Mouse (Mus musculus) ES-Bruce4 (cell line): ENCODE measurements at regions not wholly inside any gene's neighbourhood (a gene's known extent, or its start where the extent isn't known, plus 50 kb on each side); places are given as distances from the start of the nearest gene placed in this dataset.

Source experiments
- H3K27ac ChIP-seq: 2 replicates; pipeline ENCODE4 v1.5.1; 2012; ENCODE audit warnings: low read length, inconsistent platforms; ENCODE audit not compliant: insufficient read depth
- H3K27me3 ChIP-seq: 2 replicates; pipeline ENCODE4 v1.6.1; 2012; ENCODE audit warnings: mild to moderate bottlenecking, low read length, inconsistent platforms; ENCODE audit not compliant: control insufficient read depth, poor library complexity, insufficient read depth, severe bottlenecking
- H3K36me3 ChIP-seq: 2 replicates; pipeline ENCODE4 v1.6.1; 2012; ENCODE audit warnings: inconsistent platforms, mild to moderate bottlenecking, low read length, moderate library complexity; ENCODE audit not compliant: control insufficient read depth, poor library complexity, insufficient read depth, severe bottlenecking
- H3K4me1 ChIP-seq: one replicate; pipeline ENCODE4 v1.8.1; 2011; ENCODE audit warnings: low read length; ENCODE audit not compliant: control insufficient read depth, insufficient read depth
- H3K4me3 ChIP-seq: 2 replicates; pipeline ENCODE4 v1.5.1; 2011; ENCODE audit warnings: low read depth, mild to moderate bottlenecking, low read length
- H3K9ac ChIP-seq: 2 replicates; pipeline ENCODE4 v1.6.1; 2012; ENCODE audit warnings: low read depth, mild to moderate bottlenecking, inconsistent platforms; ENCODE audit not compliant: poor library complexity, severe bottlenecking
- H3K9me3 ChIP-seq: replicated peaks from 2 replicates; pipeline ENCODE4 v1.6.1; 2012; ENCODE audit warnings: mild to moderate bottlenecking, low read length, inconsistent platforms; ENCODE audit not compliant: control insufficient read depth, poor library complexity, insufficient read depth, severe bottlenecking
- CTCF ChIP-seq: IDR thresholded peaks from one replicate; pipeline ENCODE4 v1.8.1; 2011; ENCODE audit warnings: low read depth, low read length
- EP300 ChIP-seq: IDR thresholded peaks from 2 replicates; pipeline ENCODE4 v1.6.1; 2011; ENCODE audit warnings: low read depth, low read length; ENCODE audit not compliant: insufficient read depth
- POLR2A ChIP-seq: IDR thresholded peaks from one replicate; pipeline ENCODE4 v1.8.1; 2011; ENCODE audit warnings: low read length; ENCODE audit not compliant: insufficient read depth

GRCm38 (mm10) chr11:84627685-84628084 is 102.3 kb upstream of the Lhx1 start:
- H3K27ac ChIP-seq, result no peak overlapping the region

DNA sequence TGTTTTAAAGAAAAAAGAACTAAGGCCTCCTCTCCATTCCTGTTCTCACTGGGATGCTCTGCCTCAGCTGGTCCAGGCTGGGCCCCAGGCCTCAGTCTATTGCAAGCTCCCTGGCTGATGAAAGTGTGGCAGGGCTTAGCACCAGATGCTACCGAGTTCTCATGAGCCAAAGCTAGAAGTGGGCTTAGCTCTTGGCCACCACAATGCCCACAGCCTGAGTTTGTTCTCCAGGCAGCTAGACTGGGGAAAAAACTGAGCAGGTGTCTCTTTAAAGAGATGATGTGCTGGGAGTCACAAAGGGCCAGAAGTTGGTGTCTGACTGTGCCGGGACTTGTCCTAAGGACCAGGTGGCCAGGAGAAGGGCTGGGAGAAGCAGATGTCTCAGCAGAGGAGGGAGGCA is 101.9 kb upstream of the Lhx1 start:
- no peak for TF ChIP-seq CTCF
- no peak for TF ChIP-seq POLR2A
- TF ChIP-seq EP300, result no peak
- no peak overlapping the region for H3K9ac ChIP-seq
- H3K4me1 ChIP-seq, result no peaks in the 10 kb centered on the region
- H3K9me3 ChIP-seq, result no peaks in the 10 kb centered on the region
- H3K27ac ChIP-seq, result no peak overlapping the region
- H3K4me3 ChIP-seq, result no peak overlapping the region
- H3K27me3 ChIP-seq, result no peaks in the 10 kb centered on the region
- H3K36me3 ChIP-seq, result no peaks in the 10 kb centered on the region

More at GRCm38 (mm10) chr11:84627685-84628084, 102.3 kb upstream of the Lhx1 start:
- Histone ChIP-seq H3K9ac (no peak overlapping the region), H3K27me3 (no peaks in the 10 kb centered on the region), H3K9me3 (no peaks in the 10 kb centered on the region), H3K4me1 (no peaks in the 10 kb centered on the region), H3K4me3 (no peak overlapping the region), H3K36me3 (no peaks in the 10 kb centered on the region)
- TF ChIP-seq CTCF, result no peak
- TF ChIP-seq EP300, result no peak
- no peak for TF ChIP-seq POLR2A

DNA sequence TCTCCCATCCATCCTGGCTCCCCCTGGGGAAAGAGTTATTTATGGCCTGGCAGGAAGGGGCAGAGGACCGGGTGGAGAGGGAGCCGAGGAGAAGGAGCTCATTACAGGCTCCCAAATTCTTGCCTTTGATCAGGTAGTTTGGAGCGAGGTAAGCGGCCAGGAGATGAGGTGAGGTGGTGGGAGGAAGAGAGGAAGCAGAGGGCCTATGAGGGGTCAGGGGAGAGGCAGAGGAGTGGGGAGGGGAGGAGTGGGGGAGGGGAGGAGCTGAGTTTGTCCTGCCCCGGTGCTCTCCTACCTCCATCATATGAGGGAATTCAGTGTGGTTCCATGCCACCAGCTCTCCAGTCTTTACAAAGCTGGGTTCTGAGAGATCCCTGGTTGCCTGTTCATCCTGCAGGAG is 98.8 kb upstream of the Lhx1 start:
- TF ChIP-seq POLR2A (no peak), CTCF (no peak), EP300 (no peak)

DNA sequence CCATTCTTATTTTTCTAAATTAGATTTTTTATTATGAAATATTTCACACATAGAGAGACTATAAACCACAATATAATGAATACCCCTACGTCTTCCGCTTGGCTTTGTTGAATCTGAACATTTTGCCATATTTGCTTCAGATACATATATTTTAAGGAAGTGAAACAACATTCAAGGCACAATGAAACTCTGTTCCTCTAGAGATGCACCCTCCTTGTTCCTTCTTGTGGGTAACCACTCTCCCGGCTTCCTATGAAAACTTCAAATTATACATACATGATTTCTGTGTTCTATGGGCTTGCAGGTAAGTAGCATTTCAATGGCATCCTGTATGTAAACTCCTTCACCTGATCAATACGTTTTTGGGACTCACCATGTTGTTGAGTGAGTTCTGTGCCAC is 94.4 kb upstream of the Lhx1 start:
- no peak for TF ChIP-seq EP300
- no peak for TF ChIP-seq POLR2A
- Histone ChIP-seq H3K4me1 (no peaks in the 10 kb centered on the region), H3K9me3 (no peaks in the 10 kb centered on the region), H3K27me3 (no peaks in the 10 kb centered on the region), H3K4me3 (no peak overlapping the region), H3K9ac (no peak overlapping the region), H3K27ac (no peak overlapping the region), H3K36me3 (no peaks in the 10 kb centered on the region)

More for the DNA sequence above, 98.8 kb upstream of the Lhx1 start:
- Histone ChIP-seq H3K27ac (no peak overlapping the region), H3K27me3 (no peaks in the 10 kb centered on the region), H3K9ac (no peak overlapping the region), H3K36me3 (no peaks in the 10 kb centered on the region), H3K4me3 (no peak overlapping the region), H3K9me3 (no peaks in the 10 kb centered on the region), H3K4me1 (no peaks in the 10 kb centered on the region)

GRCm38 (mm10) chr11:84618576-84618975 is 93.2 kb upstream of the Lhx1 start:
- no peak overlapping the region for H3K27ac ChIP-seq
- no peaks in the 10 kb centered on the region for H3K36me3 ChIP-seq
- H3K4me3 ChIP-seq, result no peak overlapping the region
- H3K27me3 ChIP-seq, result no peaks in the 10 kb centered on the region
- H3K9ac ChIP-seq, result no peak overlapping the region
- H3K4me1 ChIP-seq, result no peaks in the 10 kb centered on the region
- TF ChIP-seq CTCF (no peak), EP300 (no peak), POLR2A (no peak)
- H3K9me3 ChIP-seq, result no peaks in the 10 kb centered on the region

- H3K36me3 ChIP-seq, result no peaks in the 10 kb centered on the region
Measured at GRCm38 (mm10) chr11:84612982-84613720, 87.8 kb upstream of the Lhx1 start.

More at GRCm38 (mm10) chr11:84612982-84613720, 87.8 kb upstream of the Lhx1 start:
- H3K27ac ChIP-seq, result no peak overlapping the region
- H3K4me1 ChIP-seq, result no peaks in the 10 kb centered on the region
- TF ChIP-seq EP300, result no peak
- no peak for TF ChIP-seq CTCF
- TF ChIP-seq POLR2A, result no peak
- H3K9ac ChIP-seq, result no peak overlapping the region
- H3K9me3 ChIP-seq, result no peaks in the 10 kb centered on the region
- no peak overlapping the region for H3K4me3 ChIP-seq
- no peaks in the 10 kb centered on the region for H3K27me3 ChIP-seq
